Mouse (Mus musculus) hindbrain, embryonic 14.5 days (tissue): Measurements from ENCODE around the gene Nt5c3b. TPM values are rescaled to one million over a fixed set of nuclear protein-coding genes. Genes with fewer than 3 reads are reported as not detected.
A peak's percentile ranks its signal among the peaks of the same experiment; 100 is the strongest.

Experiments used
- ATAC-seq: fragments of 200-750 bp; cut with Nextera tagmentation; 2 replicates; pipeline ENCODE4 v1.8.0; 2017; ENCODE audit warnings: moderate number of reproducible peaks, mild to moderate bottlenecking, moderate TSS enrichment, moderate library complexity; ENCODE audit not compliant: low FRiP score
- DNase-seq: peaks from one replicate; pipeline ENCODE4 v3.0.0-alpha.2; 2015; ENCODE audit warnings: low spot score
- H3K27ac ChIP-seq: fragments of 300-500 bp; sonication (generic); 2 replicates; pipeline ENCODE4 v1.5.1; 2014; ENCODE audit warnings: mild to moderate bottlenecking, moderate library complexity
- H3K27me3 ChIP-seq: fragments of 300-500 bp; sonication (generic); 2 replicates; pipeline ENCODE4 v1.6.1; 2014; ENCODE audit warnings: mild to moderate bottlenecking, low read length, mixed read lengths; ENCODE audit not compliant: control insufficient read depth, insufficient read depth
- H3K36me3 ChIP-seq: fragments of 300-500 bp; sonication (generic); replicated peaks from 2 replicates; pipeline ENCODE4 v1.6.1; 2014; ENCODE audit not compliant: control insufficient read depth, insufficient read depth
- H3K4me1 ChIP-seq: fragments of 300-500 bp; sonication (generic); replicated peaks from 2 replicates; pipeline ENCODE4 v1.6.1; 2014; ENCODE audit warnings: antibody characterized with exemption, low read length, mixed read lengths; ENCODE audit not compliant: control insufficient read depth, insufficient read depth
- H3K4me2 ChIP-seq: fragments of 300-500 bp; sonication (generic); replicated peaks from 2 replicates; pipeline ENCODE4 v1.6.1; 2014; ENCODE audit warnings: mild to moderate bottlenecking, moderate library complexity
- H3K4me3 ChIP-seq: fragments of 300-500 bp; sonication (generic); replicated peaks from 2 replicates; pipeline ENCODE4 v1.5.1; 2014; ENCODE audit warnings: mild to moderate bottlenecking, low read length
- H3K9ac ChIP-seq: fragments of 300-500 bp; sonication (generic); 2 replicates; pipeline ENCODE4 v1.6.1; 2014
- H3K9me3 ChIP-seq: fragments of 300-500 bp; sonication (generic); 2 replicates; pipeline ENCODE4 v1.6.1; 2016; ENCODE audit warnings: low read length; ENCODE audit not compliant: control insufficient read depth
- WGBS: fragments of 180-500 bp; shearing (Covaris S2); extraction: QIAGEN DNeasy Blood & Tissue Kit; methylation state at CpG from one replicate; pipeline ENCODE4 v1.1.7; 2014; 5-methylcytosine and 5-hydroxymethylcytosine counted together
- polyA plus RNA-seq: library from polyadenylated mRNA; unstranded; fragments of >200 nt; fragmentation: Nextera tagmentation; extraction: Ambion mirVana; gene quantifications from 2 replicates; pipeline ENCODE4 v1.2.1, GENCODE M21; 2014

The Nt5c3b gene
- polyA plus RNA-seq, 1 experiment from 2014 or later = 101 TPM

DNA sequence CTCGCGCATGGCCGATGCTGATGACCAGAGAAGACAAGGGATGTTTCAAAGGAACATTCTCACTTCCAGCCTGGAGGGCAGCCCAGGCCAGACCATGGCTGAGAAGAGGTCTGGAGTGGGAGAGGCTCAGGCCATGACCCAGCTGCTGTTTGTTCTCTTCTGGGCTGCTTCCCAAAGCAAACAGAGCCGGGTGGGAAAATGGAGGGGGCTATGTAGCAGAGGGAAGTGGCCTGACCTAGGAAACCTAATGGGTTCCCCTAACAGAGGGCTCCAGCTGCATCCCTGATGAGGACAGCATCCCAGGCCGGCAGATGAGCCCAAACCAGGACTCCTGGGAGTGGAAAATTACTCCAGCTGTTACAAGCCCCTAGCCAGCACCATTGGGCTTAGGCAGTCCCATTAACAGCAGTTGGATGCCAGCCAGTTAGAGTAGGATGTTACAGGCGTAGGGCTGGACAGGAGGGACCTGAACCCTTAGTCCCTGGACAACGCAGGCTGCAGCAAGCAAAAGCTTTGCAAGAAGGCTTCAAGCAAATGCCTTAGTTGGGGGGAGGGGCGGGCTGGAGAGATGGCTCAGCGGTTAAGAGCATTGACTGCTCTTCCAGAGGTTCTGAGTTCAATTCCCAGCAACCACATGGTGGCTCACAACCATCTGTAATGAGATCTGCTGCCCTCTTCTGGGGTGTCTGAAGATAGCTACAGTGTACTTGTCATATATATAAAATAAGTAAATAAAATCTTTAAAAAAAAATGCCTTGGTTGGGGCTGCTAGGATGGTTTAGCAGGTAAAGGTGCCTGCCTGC, 50.3 kb downstream of the Nt5c3b start:
- ATAC-seq (0 out of 2 replicates have a peak, but pooled peaks have one; percentile 36), DNase-seq (peak; percentile 33)
- Histone ChIP-seq H3K27me3 (no peaks in the 10 kb centered on the region), H3K9ac (no peak overlapping the region), H3K9me3 (no peaks in the 10 kb centered on the region), H3K4me3 (no peak overlapping the region), H3K36me3 (no peaks in the 10 kb centered on the region), H3K4me1 (peaks cover 22% of the 10 kb centered on the region), H3K27ac (no peak overlapping the region), H3K4me2 (no peak overlapping the region)
- WGBS = 61% methylated on average over 9 of the region's 9 CpGs

DNA sequence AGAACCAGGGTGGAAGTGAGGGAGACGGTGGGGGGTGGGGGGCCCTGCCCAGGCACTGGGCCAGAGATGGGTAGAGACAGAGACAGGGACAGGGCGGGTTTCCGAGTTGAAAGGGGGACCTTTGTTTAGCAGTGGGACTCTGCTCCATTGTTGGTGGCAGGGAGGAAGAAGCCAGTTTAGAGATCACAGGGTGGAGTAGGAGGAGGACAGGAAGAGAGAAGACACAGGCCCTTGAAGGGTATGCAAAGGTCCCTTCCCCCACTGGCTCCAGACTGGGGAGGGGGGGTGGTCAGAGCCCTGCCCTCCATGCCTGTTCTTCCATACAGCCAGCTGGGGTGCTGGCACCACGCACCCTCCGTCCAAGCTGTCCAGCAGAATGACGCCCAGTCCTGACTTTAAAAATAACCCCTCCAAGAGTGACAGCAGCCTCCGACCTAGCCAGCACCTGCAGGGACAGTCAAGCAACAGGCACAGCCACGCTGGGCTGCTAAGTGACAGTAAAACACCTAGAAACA, 51.6 kb downstream of the Nt5c3b start:
- ATAC-seq = no peak
- Histone ChIP-seq H3K4me1 (peaks cover 10% of the 10 kb centered on the region; the same call in 1 of the 2 replicates), H3K27ac (peak overlapping the region; percentile 18; the same call in 1 of the 2 replicates)

DNA sequence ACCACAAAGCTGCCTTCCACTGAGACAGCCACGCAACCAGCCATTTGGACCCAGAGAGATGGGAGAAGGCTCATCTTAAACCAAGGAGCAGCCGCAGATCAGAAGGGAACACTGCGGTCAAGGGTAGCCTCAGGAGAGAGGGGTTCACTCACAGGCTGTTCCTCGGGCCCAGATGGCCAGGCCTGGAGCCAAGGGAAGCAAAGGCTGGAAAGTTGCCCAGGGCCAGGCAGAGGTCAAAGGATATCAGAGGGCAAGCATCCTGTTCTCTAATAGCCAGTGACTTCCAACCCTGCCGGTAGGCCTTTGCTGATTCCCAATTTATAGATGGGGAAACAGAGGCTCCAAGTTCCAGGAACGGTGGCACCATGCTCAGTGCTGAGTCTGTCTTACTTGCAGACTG, 53.0 kb downstream of the Nt5c3b start:
- DNase-seq (no peak), ATAC-seq (no peak)
- H3K4me1 ChIP-seq = 0 out of 2 replicates have a peak, but pooled peaks cover 6% of the 10 kb centered on the region
- 85% methylated on average over 6 of the region's 6 CpGs for WGBS
- H3K9ac ChIP-seq = no peak overlapping the region
- no peaks in the 10 kb centered on the region for H3K9me3 ChIP-seq
- H3K36me3 ChIP-seq = peaks cover 26% of the 10 kb centered on the region
- H3K27me3 ChIP-seq = no peaks in the 10 kb centered on the region
- no peak overlapping the region for H3K27ac ChIP-seq
- H3K4me3 ChIP-seq = no peak overlapping the region
- no peak overlapping the region for H3K4me2 ChIP-seq

More for the DNA sequence above, 51.6 kb downstream of the Nt5c3b start:
- Histone ChIP-seq H3K4me2 (no peak overlapping the region), H3K27me3 (no peaks in the 10 kb centered on the region), H3K9ac (no peak overlapping the region), H3K9me3 (no peaks in the 10 kb centered on the region), H3K4me3 (no peak overlapping the region), H3K36me3 (peaks cover 12% of the 10 kb centered on the region)
- WGBS = 32% methylated on average over 8 of the region's 8 CpGs
- no peak for DNase-seq

DNA sequence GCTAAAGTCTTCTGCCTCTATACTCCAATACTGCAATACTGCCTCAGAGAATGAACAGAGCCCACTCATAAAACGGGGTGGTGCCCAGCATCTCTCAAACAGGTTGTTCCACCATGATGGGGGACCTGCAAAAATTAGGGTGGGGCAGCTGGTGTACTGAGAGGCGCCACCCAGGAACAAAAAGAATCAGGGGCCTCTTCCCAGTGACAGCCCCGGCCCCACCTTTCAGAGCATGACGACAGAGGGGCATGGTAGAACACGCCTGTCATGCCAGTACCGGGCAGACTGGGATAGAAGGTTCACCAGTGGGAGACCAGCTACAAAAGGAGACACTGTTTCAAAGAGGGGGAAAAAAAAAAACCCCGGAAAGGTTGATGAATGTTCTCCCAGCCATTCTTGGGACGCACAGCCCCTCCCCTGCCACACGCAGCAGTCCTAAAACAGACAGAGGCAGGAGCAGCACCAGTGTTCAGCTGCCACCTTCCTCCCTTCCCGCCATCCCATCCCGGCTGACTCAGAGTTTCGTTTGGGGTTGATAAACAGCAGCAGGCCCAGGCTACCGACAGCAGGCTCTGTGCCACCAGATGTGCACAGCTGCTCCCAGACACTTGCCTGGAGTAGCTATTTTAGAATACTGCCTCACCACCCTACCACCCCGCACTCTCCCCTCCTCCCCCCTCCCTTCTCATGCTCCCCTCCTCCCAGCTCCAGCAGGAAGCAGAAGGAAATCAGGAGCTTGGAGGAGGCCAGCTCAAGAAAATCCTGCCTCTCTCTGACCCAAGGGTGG, 53.8 kb downstream of the Nt5c3b start:
- no peak for ATAC-seq
- Histone ChIP-seq H3K9me3 (no peaks in the 10 kb centered on the region), H3K4me1 (0 out of 2 replicates have a peak, but pooled peaks cover 6% of the 10 kb centered on the region), H3K9ac (no peak overlapping the region; the same call in 1 of the 2 replicates), H3K27me3 (no peaks in the 10 kb centered on the region), H3K4me2 (no peak overlapping the region), H3K4me3 (no peak overlapping the region), H3K36me3 (peaks cover 34% of the 10 kb centered on the region), H3K27ac (no peak overlapping the region)
- 47% methylated on average over 14 of the region's 14 CpGs for WGBS
- DNase-seq = no peak

DNA sequence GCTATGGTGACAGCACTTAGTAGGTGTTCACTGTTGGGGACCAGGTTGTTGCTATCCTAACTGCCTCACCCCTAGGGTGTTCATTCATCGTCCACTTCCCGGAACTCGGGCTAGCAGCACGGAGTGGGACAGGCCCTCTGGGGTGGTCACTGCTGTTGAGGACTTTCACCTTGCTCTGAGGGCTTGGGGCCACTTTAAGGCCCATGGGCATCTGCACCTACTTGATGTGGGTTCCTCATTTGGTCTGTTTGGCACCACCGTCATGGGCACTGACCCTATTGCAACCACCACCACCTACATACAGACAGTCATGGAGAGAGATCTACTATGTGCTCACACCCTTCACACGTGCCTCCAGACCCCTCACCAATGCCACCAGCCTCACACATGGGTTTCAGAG, 54.5 kb downstream of the Nt5c3b start:
- Histone ChIP-seq H3K9me3 (no peaks in the 10 kb centered on the region), H3K4me3 (no peak overlapping the region), H3K27me3 (no peaks in the 10 kb centered on the region), H3K36me3 (peaks cover 41% of the 10 kb centered on the region), H3K4me1 (0 out of 2 replicates have a peak, but pooled peaks cover 6% of the 10 kb centered on the region), H3K9ac (no peak overlapping the region), H3K4me2 (no peak overlapping the region), H3K27ac (no peak overlapping the region)
- ATAC-seq (no peak), DNase-seq (no peak)
- 88% methylated on average over 6 of the region's 6 CpGs for WGBS

DNA sequence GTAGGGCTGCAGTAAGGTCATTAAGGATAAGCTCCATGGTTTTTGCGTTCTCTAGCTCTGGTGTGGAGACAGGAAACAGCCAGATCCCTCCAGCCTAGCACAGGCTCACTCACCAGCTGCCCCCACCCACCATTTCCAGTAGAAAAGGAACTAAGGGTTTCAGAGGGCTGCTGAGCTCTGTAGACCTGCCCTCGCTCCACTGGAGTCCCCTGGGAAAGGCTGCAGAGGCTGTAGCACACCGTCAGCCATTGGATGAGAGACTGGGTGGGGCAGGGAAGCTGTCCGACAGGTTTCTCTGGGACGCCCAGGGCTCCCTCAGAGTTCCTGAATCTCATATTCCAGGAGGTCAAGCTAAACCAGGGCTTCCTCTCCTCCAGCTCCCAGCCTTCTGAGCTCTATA, 55.0 kb downstream of the Nt5c3b start:
- no peak overlapping the region for H3K4me3 ChIP-seq
- H3K9me3 ChIP-seq = no peaks in the 10 kb centered on the region
- 0 out of 2 replicates have a peak, but pooled peaks cover 6% of the 10 kb centered on the region for H3K4me1 ChIP-seq
- DNase-seq (no peak), ATAC-seq (no peak)
- 50% methylated on average over 5 of the region's 5 CpGs for WGBS
- H3K36me3 ChIP-seq = peaks cover 46% of the 10 kb centered on the region
- no peak overlapping the region for H3K4me2 ChIP-seq
- H3K27ac ChIP-seq = no peak overlapping the region
- no peak overlapping the region for H3K9ac ChIP-seq
- no peaks in the 10 kb centered on the region for H3K27me3 ChIP-seq

DNA sequence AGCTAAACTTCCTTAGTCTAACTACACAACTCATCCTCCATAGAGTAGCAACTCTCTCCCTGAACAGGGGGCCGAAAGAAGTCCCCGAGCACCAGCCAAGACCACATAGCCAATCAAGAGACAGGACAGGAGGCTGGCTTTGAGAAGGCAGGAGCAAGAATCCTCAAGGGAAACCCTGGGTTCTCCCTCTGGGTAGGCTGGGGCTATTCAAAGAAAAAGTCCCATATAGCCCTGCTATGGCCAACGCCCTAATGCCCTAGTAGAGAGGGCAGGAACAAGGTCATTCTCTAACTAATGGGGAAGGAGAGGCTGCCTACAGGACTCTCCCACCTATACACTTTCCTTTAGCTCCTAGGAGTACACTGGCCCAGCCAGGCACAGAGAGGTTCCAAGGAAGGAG, 56.6 kb downstream of the Nt5c3b start:
- Histone ChIP-seq H3K27ac (no peak overlapping the region), H3K4me3 (no peak overlapping the region), H3K36me3 (peaks cover 61% of the 10 kb centered on the region), H3K27me3 (no peaks in the 10 kb centered on the region), H3K9me3 (no peaks in the 10 kb centered on the region), H3K4me2 (no peak overlapping the region), H3K9ac (no peak overlapping the region), H3K4me1 (0 out of 2 replicates have a peak, but pooled peaks cover 6% of the 10 kb centered on the region)
- DNase-seq (no peak), ATAC-seq (no peak)
- 87% methylated on average over 3 of the region's 3 CpGs for WGBS

DNA sequence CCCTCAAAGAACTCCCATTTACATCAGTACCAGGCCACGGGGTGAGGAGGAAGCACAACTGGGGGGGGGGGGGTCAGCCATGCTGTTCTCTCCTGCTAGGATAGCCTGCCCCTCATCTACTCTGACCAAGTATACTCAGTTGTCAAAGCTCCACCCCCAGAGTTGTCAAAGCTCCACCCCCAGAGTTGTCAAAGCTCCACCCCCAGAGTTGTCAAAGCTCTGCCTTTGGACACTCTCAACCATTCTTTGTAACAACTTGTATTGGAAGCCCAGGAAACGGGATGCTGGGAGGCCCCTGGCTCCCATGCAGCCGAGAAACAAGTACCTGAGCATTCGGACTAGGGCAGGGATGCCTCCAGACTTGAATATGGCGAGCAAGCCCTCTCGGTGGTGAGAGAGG, 58.9 kb downstream of the Nt5c3b start:
- no peak overlapping the region for H3K9ac ChIP-seq
- 76% methylated on average over 6 of the region's 6 CpGs for WGBS
- no peak for ATAC-seq
- no peak overlapping the region for H3K4me2 ChIP-seq
- H3K27ac ChIP-seq = no peak overlapping the region
- no peak overlapping the region for H3K4me3 ChIP-seq
- no peak for DNase-seq
- peaks cover 84% of the 10 kb centered on the region for H3K36me3 ChIP-seq
- H3K9me3 ChIP-seq = no peaks in the 10 kb centered on the region
- H3K27me3 ChIP-seq = no peaks in the 10 kb centered on the region
- H3K4me1 ChIP-seq = no peaks in the 10 kb centered on the region

DNA sequence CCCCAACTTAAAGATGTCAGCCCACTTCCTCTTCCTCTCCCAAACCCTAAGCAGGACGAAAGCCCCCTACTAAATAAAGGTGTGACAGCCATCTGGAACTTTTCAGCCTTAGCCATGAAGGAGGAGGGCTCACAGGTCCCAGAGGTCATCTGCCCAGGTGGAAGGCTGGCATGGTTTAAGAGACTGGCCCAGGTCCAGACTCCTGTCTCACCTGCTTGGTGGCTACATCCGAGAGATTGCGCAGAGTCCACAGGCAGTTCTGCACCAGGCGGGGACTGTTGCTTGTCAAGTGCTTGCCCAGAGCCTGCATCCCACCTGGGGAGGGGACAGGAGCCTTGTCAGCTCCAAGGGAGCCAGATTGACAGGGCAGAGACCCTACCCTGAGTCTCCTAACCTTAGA, 62.3 kb downstream of the Nt5c3b start:
- Histone ChIP-seq H3K9ac (no peak overlapping the region), H3K36me3 (peaks cover 96% of the 10 kb centered on the region), H3K27me3 (no peaks in the 10 kb centered on the region), H3K4me1 (no peaks in the 10 kb centered on the region), H3K4me3 (no peak overlapping the region), H3K4me2 (no peak overlapping the region), H3K9me3 (no peaks in the 10 kb centered on the region), H3K27ac (no peak overlapping the region)
- WGBS = 89% methylated on average over 4 of the region's 4 CpGs
- ATAC-seq (no peak), DNase-seq (no peak)
